Mouse (Mus musculus) cerebellum, postnatal 4 days (tissue): ENCODE measurements around the gene Hmga1b.
A peak's percentile ranks its signal among the peaks of the same experiment; 100 is the strongest.
"Not testable (repeated sequence)": the region's sequence is repeated elsewhere in the genome, so short reads cannot be mapped to it uniquely, and the experiment has no call there.

Experiments
- DNase-seq, 2 experiments: peaks; one replicate each; pipeline ENCODE4 v3.0.0; 2022; ENCODE audit warnings: low spot score in 2 of 2, mixed read lengths in 1 of 2

Gene Hmga1b

DNA sequence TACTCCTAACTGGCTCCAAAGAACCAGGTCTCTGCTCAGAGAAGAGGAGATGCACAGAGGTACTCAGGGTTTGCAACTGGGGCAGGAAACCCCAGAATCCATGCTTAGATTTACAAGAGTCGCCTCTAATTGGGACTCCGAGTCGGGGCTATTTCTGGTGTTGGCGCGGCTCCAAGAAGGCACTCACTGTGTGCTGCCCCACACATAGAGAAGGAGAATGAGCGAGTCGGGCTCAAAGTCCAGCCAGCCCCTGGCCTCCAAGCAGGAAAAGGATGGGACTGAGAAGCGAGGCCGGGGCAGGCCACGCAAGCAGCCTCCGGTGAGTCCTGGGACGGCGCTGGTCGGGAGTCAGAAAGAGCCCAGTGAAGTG lies at the start of gene Hmga1b:
Gene Hmga1b (plus strand): TSS at position 123 of the 370 bp plus-strand sequence.
- not testable (repeated sequence) for DNase-seq

DNA sequence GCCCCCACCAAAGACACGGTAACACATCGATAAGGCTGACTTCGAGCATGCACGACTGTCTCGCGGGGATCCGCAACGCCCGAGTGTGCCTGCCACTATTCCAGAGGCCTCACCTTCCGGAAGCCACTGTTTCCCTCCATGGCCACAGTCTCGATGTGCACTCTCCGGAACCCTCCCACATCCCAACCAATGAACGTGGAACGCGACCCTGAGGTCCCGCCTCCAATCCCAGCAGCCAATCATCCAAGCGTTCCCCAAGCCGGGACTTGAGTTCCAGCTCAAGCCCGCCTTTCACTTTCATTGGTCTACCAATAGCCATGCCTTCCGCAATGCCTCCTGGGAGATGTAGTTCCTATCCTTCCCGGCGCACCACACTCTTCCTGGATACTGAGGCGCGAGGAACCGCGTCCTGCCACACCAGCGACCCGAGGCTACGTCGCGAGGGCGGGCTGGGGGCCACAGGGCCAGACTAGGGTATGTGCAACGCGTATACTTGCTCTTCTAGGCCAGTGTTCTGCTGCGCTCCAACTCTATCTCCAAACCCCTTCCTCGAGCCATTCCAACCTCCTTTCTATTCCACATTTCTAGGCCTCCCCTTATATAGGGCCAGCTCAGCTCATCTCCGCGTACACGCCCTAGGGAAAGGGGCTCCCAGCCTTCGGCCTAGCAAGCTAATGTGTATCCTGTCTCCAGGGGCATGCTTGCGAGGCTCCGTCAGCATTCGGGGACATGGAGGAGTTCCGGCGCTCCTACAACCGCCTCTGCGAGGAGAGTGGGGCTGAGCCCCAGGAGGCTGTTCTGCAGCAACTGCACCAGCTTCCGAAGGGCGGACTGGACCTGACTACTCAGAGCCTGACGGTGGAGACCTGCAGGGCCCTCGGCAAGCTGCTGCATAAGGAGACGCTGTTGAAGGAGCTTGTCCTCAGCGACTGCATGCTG lies 48.7 kb upstream of the Hmga1b start, which contains the start of the genes Cenpx and Lrrc45:
Gene Cenpx (minus strand): TSS at position 159 of the 939 bp plus-strand sequence.
Gene Lrrc45 (plus strand): TSS at position 346 of the 939 bp plus-strand sequence.
- DNase-seq = peak; percentile 92 to 95

DNA sequence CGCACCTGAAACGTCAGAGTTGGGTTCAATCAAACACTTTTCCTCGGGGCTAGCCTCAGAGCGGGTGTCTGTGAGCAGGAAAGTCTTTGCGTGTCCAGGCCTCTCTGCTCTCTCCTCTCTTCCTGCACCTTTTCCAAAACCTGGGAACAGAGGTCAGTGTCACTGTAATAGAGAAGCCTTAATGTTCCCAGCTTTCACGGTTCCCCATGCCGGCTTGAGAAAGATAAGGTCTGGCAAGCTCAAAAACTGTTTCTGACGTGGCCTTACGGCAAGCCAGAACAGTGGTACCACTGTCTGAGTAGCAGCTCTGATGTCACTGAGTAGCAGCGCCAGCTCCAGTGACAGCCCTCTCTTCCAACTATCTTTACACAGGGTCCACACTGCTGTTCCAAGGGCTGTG lies 48.0 kb upstream of the Hmga1b start:
- no peak for DNase-seq

DNA sequence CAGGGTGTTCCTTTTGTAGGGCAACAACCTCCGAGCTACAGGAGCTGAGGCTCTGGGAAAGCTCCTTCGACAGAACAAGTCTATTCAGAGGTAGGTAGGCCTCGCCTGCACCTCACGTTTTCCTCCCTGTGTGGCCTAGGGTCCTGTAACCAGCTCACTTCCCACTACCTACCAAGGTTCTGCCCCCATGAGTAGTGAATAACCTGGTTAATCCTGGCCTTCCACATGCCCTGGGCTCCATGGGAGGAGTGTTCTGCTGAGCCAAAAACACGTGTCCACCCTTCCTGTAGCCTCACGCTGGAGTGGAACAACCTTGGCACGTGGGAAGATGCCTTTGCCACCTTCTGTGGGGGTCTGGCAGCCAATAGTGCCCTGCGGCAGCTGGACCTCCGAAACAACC lies 47.5 kb upstream of the Hmga1b start:
- DNase-seq = no peak

DNA sequence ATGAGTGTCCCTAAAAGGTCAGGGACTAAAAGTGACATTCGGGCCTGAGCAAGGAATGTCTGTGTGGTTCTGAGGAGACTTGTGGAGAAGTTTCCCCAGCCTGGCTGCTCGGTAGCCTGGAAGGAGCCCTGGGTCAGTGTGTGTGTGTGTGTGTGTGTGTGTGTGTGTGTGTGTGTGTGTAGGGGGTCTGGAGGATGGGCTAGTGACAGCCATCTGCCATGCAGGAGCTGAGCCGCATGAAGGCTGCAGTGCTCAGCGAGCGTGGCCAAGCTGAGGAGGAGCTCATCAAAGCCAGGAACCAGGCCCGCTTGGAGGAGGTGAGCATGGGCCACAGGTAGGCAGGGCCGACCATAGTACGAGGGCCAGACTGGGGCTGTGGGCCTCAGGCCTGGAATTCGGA lies 43.4 kb upstream of the Hmga1b start:
- DNase-seq = no peak

DNA sequence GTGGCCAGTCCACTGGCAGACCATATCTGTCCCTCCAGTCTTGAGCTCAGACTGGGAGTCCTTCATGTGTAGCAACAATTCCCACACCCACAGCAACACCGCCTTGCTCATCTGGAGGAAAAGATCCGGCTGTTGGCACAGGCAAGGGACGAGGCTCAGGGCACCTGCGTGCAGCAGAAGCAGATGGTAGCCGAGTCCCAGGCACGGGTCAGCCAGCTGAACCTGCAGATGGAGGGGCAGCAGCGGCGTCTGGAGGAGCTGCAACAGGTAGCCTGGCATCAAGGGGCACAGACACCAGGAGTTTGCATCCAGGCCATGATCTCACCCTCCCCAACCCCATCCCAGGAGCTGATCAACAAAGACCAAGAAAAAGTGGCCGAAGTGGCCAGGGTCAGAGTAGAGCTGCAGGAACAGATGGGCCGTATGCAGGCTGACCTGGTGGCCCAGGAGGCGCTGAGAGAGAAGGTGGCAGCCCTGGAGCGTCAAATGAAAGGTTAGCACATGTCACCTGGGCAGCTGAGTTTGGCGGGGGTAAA lies 42.7 kb upstream of the Hmga1b start:
- DNase-seq = no peak

DNA sequence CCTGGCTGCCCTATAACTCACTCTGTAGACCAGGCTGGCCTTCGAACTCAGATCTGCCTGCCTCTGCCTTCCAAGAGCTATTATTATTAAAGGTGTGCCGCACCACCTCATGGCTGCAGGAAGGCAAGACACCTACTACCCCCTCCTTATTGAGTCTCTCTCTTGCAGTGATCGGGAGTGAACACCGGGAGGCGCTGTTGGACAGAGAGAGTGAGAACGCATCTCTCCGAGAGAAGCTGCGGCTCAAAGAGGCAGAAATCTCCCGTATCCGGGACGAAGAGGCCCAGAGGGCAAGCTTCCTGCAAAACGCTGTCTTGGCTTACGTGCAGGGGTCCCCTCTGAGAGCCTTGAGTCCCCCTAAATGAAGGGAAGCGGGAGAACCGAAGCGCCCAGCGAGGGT lies 42.1 kb upstream of the Hmga1b start:
- peak; percentile 94 to 95 for DNase-seq

DNA sequence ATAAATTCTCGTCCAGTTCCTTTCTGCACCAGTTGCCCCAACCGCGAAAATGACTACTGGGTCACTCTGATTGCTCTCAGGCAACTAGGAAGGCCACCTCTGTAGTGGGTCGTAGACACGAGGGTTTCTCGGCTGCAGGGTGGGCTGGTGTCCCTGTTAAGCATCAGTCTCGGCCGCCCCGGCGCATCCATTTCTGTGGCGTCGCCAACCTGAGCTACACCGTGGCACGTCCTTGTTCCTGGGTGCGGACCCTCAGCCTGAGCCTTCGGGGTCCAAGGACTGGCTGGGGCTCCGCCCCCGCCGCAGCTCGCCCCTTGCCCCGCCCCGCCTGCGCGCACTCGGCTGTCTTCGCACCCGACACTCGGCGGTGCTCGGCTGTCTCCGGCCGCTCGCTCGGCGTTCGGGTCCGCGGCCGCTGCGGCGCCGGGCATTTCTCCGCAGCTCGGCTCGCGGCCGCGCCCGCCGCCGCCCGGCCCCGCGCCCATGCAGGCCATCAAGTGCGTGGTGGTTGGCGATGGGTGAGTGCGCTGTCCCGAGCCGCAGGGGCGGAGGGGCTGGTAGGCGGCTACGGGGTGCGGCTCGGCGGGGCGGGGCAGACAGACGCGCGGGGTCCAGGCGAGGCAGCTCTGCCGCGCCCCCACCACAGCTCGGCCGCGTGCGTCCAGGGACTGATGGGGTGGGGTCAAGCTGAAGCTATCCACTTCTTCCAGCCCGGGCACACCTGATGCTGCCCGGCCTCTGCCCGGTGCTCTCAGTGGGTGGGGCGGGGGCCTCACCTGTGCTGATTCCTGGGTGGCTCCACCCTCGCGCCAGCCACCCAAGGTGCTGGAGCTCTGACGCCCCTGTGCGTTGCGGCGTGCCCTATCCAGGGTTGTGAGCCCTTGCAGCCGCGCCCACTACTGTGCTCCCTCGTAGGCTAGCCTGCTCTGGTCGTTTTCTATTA lies 41.2 kb upstream of the Hmga1b start, which contains the start of gene Rac3:
Gene Rac3 (plus strand): TSS at position 347 of the 943 bp plus-strand sequence.
- DNase-seq = peak; percentile 61 to 83

DNA sequence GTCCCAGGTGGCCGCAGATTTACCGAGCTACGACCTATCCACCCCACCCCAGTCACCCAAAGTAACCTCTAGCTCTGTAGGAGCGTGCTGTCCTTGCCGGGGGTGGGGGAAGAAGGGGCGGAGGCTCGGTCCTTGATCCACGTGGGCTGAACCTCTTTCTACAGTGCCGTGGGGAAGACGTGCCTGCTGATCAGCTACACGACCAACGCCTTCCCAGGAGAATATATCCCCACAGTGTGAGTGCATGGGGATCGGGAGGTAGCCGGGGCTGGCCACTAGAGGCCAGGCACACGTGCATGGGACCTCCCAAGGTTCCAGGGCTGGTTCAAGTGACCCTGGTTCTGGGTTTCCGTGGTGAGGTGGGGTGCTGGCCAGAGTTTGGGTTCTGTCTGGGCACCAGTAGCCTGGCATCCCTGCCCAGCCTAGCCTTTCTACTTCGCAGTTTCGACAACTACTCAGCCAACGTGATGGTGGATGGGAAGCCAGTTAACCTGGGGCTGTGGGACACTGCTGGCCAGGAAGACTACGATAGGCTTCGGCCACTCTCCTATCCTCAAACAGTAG lies 40.4 kb upstream of the Hmga1b start:
- DNase-seq = no peak

DNA sequence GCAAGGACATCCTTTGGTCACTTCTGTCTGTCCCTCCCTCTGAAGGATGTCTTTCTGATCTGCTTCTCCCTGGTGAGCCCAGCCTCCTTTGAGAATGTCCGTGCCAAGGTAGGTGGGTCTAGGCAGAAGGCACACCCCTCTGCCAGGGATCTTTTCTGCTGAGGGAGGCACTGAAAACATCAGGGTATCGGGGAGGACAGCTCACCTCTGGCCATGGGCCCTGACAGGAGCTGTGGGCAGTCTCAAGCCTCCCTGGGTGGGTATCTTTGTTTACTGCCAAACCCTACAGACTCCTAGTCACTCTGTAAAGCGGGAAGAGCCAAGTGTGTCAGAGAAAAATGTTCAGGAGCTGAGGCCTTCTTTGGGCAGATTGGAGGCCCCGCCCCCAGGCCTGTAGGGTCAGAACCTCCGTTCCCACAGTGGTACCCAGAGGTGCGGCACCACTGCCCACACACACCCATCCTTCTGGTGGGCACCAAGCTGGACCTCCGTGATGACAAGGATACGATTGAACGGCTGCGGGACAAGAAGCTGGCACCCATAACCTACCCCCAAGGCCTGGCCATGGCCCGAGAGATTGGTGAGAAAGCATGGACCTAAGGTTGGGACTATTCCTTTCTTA lies 39.7 kb upstream of the Hmga1b start:
- no peak for DNase-seq

DNA sequence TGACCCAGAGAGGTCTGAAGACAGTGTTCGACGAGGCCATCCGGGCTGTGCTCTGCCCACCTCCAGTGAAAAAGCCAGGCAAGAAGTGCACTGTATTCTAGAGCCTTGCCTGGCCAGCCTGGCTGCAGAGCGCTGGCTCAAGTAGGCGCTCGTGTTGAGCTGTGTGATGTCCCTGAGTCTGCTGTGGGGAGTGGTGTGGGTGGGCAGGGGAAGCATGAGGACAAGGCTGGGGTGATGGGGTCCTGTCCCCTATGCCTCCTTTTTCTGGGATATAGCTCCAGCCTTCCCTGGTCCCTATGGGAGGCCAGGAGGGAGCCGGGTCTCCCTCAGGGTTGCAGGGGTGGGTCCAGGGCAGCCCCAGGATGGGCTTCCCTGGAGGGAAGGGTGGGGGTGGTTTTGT lies 39.1 kb upstream of the Hmga1b start:
- DNase-seq = no peak

DNA sequence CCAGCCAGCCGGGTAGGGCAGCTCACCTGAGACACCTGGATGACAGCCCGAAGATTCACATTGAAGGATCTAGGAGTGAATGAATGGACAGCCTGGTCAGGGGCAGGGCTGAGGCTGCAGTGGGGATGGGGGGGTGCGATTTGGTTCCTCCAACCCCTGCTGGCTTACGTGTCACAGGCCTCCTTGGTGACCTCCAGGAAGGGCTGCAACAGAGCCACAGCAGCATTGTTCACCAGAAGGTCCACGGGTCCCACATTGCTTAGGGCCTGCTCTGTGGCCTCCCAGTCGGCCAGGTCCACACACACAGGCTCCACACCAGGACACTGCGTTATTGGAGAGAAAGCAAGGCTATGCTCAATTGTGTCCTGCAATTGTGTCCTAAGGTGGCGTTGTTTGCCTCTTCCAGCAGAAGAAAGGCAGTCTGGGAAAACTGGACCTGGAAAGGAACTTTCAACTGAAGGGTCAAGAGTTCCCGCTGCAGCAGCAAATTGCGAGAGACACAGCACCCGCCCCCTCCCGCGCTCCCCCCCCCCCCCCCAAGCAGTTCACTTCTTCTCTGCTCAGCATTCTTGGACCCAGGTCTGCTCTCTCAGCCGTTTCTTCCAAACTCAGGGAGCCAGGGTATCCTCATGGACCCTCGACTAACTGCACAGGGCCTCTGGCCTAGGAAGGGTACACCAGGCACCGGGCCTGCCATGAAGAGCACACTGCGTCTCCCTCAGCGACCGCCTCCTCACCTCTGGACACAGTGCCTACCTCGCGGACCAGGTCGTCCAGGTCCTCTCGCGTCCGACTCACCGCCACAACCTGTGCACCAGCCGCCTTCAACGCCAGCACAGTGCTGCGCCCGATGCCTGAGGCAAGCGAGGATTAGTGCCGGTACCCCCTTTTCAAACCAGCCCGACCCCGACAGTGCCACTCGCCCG lies 36.1 kb upstream of the Hmga1b start:
- no peak for DNase-seq

DNA sequence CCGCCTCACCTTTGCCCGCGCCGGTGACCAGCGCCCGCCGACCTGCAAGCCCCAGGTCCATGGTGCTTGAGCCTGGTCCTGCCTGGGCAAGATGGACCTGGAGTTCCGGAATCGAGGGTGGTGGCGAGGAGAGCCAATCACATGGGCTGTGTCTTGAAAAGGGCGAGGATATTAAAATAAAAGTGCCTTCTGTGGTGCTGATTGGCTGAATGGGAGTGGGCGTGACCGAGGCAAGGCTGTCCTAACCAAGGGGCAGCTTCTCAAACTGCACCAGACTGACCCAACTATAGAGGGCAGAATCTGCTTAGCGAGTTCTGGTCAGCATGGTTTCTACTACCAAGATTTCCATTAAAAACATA lies 35.4 kb upstream of the Hmga1b start, which contains the start of gene Dcxr:
Gene Dcxr (minus strand): TSS at position 113 of the 359 bp plus-strand sequence.
- DNase-seq = peak in 1 of 2 experiments; percentile 63

DNA sequence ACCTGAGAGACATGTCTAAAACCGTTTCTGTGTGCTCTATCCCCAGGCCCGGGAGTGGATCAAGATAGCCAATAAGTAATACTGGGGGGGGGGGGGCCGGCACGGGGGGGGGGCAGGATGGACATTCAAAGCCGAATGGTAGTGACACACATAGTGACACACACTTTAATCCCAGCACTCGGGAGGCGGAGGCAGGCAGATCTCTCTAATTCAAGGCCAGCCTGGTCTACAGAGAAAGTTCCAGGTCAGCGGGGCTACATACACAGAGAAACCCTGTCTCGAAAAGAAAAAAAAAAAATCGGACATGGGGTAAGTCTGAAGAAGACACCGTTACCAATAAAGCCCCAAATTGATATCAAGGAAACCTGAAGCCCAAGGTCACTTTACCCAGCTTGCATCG lies 35.0 kb upstream of the Hmga1b start:
- DNase-seq = no peak

DNA sequence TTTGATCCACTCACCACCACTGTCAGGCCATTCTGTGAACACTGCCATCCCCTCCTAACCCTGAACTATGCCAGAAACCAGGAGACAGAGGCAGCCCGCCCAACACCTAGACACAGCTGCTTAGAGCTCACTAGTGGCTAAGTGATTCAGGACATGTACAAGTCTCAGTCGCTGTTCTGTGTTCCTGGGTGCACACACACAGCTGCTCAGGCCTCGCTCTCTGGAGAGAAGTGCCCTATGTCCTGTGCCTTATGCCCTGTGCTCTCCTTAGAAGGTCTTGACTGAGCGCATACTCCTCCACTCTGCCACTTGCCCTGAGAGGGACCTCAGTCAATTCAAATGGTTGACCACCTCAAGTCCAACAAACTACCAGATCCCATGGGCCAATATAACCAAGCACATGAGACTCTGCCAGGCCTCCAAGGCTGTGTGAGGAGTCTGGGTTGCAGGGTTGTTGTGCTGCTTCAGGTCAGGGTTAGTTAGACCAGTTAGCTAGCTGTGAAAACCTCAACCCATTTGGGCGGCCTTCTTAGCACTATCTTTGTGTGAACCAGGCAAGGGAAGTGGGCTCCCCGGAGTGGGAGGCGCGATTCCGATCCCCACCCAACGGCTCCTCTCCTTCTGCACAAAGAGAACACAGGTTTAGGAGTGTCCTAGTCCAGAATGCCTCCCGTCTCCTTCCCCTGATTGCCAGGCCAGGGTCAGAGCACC lies 33.9 kb upstream of the Hmga1b start:
- no peak for DNase-seq

DNA sequence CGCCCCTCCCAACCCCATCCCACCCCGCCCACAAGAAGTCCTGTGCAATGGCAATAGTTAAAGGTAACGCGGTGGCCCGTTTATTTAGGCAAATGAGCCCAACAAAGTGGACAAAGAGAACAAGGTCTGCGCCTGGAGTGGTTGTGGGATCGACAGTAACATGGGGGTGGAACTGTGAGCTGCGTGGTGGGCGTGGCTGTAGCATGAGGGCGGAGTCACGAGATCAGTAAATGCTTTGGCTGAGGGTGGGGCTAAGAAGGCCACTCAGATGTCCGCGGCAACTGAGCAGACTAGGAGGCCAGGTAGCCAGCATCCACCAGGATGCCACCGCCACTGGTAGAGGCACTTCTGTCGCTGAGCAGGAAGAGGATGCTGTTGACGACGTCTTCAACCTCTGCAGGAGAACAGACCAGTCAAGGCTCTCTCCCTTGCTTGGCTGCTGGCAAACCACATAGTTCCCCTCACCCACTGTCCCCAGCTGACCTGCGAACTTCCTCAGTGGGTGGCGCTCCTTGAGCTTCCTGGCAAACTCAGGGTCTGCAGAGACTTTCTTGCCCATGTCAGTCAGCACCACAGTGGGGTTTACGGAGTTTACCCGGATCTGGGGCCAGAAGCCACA lies 33.1 kb upstream of the Hmga1b start:
- DNase-seq = not testable (repeated sequence)

DNA sequence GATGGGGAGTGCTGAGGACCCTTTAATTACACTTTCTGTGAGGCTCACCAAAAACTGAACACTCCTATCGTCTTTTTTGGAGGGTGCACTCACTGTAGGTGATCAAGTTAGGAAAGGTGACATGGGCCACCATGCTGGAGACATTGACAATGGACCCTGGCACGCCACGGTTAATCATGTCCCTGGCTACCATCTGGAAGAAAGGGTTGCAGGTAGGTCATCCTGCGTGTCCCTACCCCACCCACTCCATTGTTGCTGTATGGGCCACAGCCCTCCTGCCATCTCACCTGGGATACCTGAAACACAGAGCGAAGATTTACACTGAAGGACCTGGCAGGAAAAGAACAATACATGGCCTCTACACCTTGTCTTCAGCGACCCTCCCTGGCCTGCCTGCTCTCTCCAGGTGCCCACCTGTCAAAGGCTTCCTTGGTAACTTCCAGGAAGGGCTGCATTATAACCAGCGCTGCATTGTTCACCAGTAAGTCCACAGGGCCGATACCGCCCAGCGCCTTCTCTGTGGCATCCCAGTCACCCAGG lies 32.2 kb upstream of the Hmga1b start:
- no peak for DNase-seq

DNA sequence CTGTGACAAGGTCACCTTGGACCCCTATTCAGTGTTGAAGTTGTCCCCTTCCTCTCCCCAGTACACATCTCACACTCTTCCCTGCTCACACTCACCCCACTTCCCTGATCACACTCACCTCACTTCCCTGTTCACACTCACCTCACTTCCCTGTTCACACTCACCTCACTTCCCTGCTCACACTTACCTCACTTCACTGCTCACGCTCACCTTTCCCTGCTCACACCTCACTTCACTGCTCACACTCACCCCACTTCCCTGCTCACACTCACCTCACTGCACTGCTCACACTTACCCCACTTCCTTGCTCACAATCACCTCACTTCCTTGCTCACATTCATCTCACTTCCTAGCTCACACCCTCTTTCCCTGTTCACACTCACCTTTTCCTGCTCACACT lies 31.2 kb upstream of the Hmga1b start:
- DNase-seq = no peak
